Mouse (Mus musculus) heart, adult 2 months (tissue): ENCODE measurements at regions not wholly inside any gene's neighbourhood (a gene's known extent, or its start where the extent isn't known, plus 50 kb on each side); places are given as distances from the start of the nearest gene placed in this dataset.

Source experiments
- DNase-seq, 2 experiments: peaks; one replicate each; pipeline ENCODE4 v3.0.0; 2021
- H3K27ac ChIP-seq: fragments of 200-600 bp; 2 replicates; pipeline ENCODE4 v1.8.1; 2022
- H3K27me3 ChIP-seq: fragments of 200-500 bp; 2 replicates; pipeline ENCODE4 v1.6.1; 2012; ENCODE audit warnings: mild to moderate bottlenecking, low read length, inconsistent platforms, mixed read lengths; ENCODE audit not compliant: control insufficient read depth, insufficient read depth
- H3K36me3 ChIP-seq: fragments of 200-500 bp; 2 replicates; pipeline ENCODE4 v1.6.1; 2012; ENCODE audit warnings: low read length, inconsistent platforms; ENCODE audit not compliant: control insufficient read depth, insufficient read depth
- H3K4me1 ChIP-seq: fragments of 200-500 bp; 2 replicates; pipeline ENCODE4 v1.6.1; 2011; ENCODE audit warnings: low read length; ENCODE audit not compliant: control insufficient read depth, insufficient read depth
- H3K4me3 ChIP-seq: fragments of 200-600 bp; 2 replicates; pipeline ENCODE4 v1.8.1; 2022
- H3K79me2 ChIP-seq: fragments of 200-500 bp; replicated peaks from 2 replicates; pipeline ENCODE4 v1.6.1; 2012; ENCODE audit warnings: mild to moderate bottlenecking, inconsistent platforms, low read length, moderate library complexity, mixed read lengths; ENCODE audit not compliant: control insufficient read depth, insufficient read depth
- H3K9ac ChIP-seq: fragments of 200-500 bp; 2 replicates; pipeline ENCODE4 v1.6.1; 2012; ENCODE audit warnings: low read depth, mild to moderate bottlenecking, control low read depth, inconsistent platforms, low read length, mixed read lengths
- CTCF ChIP-seq: fragments of 200-600 bp; IDR thresholded peaks from 2 replicates; pipeline ENCODE4 v1.8.1; 2022; ENCODE audit warnings: antibody characterized with exemption, mild to moderate bottlenecking, moderate library complexity
- EP300 ChIP-seq: fragments of 200-500 bp; IDR thresholded peaks from 2 replicates; pipeline ENCODE4 v1.6.1; 2011; ENCODE audit warnings: low read depth, low read length, control low read depth; ENCODE audit not compliant: insufficient read depth
- POLR2A ChIP-seq: fragments of 200-500 bp; IDR thresholded peaks from 2 replicates; pipeline ENCODE4 v1.6.1; 2011; ENCODE audit warnings: mild to moderate bottlenecking, low read depth, low read length, control low read depth; ENCODE audit not compliant: insufficient read depth
- WGBS: fragments of 180-500 bp; shearing (Covaris S2); methylation state at CpG from one replicate; pipeline ENCODE4 v1.1.7; 2018; 5-methylcytosine and 5-hydroxymethylcytosine counted together
- intact Hi-C: fragments of 180-260 bp; cut with DNase I; formaldehyde crosslinking; loops from one replicate; pipeline ENCODE4 v1.15.1; 2025

GRCm38 (mm10) chr1:73418196-73418595 lies 402.5 kb upstream of the Tnp1 start:
- Histone ChIP-seq H3K79me2 (no peaks in the 10 kb centered on the region), H3K9ac (no peak overlapping the region), H3K27me3 (no peaks in the 10 kb centered on the region), H3K4me3 (no peak overlapping the region), H3K4me1 (no peaks in the 10 kb centered on the region), H3K27ac (no peak overlapping the region), H3K36me3 (no peaks in the 10 kb centered on the region)
- intact Hi-C loops = no loop called here
- TF ChIP-seq EP300 (no peak), CTCF (no peak), POLR2A (no peak)
- DNase-seq = no peak
- 85% methylated on average over 2 of the region's 2 CpGs for WGBS

- intact Hi-C loops = no loop called here
- no peak for DNase-seq
- 97% methylated on average over 2 of the region's 2 CpGs for WGBS
- Histone ChIP-seq H3K36me3 (no peaks in the 10 kb centered on the region), H3K27me3 (no peaks in the 10 kb centered on the region), H3K79me2 (no peaks in the 10 kb centered on the region), H3K4me3 (no peak overlapping the region), H3K27ac (no peak overlapping the region), H3K9ac (no peak overlapping the region), H3K4me1 (no peaks in the 10 kb centered on the region; the same call in 1 of the 2 replicates)
- TF ChIP-seq POLR2A (no peak), CTCF (no peak), EP300 (no peak)
Observed at GRCm38 (mm10) chr1:73411452-73411851, 395.7 kb upstream of the Tnp1 start.

DNA sequence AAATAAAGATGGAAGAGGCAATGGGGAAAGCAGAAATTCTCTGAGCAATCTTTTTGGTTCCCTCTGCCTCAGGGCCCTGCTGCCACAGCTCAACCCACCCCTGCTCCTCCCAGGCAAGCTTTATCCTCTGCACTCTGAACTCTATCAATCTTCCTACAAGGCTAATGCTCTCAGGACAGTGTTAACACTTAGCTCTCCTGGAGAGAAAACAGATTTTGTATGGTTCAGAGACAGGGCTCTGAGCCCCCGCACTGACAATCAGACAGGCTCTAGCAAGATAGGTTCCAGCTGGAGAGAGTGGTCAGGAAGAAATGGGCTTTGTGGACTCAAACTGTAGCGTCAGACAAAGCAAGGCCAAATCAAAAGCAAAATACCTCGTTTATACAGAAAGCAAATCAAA lies 383.5 kb upstream of the Tnp1 start:
- no peak for TF ChIP-seq POLR2A
- no peak for TF ChIP-seq CTCF
- TF ChIP-seq EP300 = no peak
- WGBS = 72% methylated on average over 3 of the region's 3 CpGs
- Histone ChIP-seq H3K27me3 (no peaks in the 10 kb centered on the region), H3K27ac (no peak overlapping the region), H3K36me3 (no peaks in the 10 kb centered on the region), H3K4me3 (no peak overlapping the region), H3K9ac (no peak overlapping the region), H3K4me1 (no peaks in the 10 kb centered on the region), H3K79me2 (no peaks in the 10 kb centered on the region)
- intact Hi-C loops = no loop called here
- DNase-seq = no peak

DNA sequence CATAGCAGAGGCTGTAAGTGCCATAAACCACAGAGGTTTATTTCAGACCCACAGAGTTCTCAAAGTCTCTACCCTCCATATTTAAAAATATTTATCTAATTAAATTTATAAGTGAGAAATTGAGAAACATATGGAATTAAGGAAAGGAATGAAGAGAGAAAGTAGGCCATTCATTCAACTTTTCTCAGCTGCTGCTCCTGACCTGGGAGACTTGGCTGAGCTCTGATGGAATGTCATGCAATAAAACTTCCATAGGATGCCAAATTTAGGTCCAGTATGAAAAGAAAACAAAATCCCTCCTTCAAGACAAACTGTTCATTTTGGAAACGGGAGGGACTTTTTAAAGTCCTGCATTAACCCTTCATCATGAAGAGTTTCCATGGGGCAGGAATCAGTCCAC lies 379.3 kb upstream of the Tnp1 start:
- TF ChIP-seq CTCF (no peak), POLR2A (no peak), EP300 (no peak)
- no peaks in the 10 kb centered on the region for H3K79me2 ChIP-seq
- H3K4me3 ChIP-seq = no peak overlapping the region
- H3K36me3 ChIP-seq = no peaks in the 10 kb centered on the region
- WGBS = 36% methylated on average over 1 of the region's 1 CpGs
- H3K9ac ChIP-seq = no peak overlapping the region
- intact Hi-C loops = no loop called here
- H3K4me1 ChIP-seq = no peaks in the 10 kb centered on the region
- H3K27ac ChIP-seq = no peak overlapping the region
- H3K27me3 ChIP-seq = no peaks in the 10 kb centered on the region
- no peak for DNase-seq

DNA sequence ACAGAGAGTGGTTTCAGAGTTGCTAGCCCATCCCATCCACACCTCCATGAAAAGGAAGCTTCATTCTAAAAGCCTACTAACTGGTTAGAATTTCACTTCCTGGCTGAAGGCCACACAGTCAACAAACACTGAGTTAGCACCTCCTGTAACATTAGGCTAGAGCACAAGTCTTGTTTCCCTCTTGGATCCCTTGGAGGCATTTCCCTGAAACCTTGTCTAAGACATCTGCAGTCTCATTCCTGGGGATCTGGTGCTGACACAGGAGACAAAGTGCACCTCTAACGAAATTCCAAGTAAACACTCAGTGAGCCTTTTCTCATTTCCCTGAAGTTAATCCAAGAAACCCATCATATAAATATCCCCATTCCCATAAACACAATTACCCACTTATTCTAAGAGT lies 378.8 kb upstream of the Tnp1 start:
- Histone ChIP-seq H3K27ac (no peak overlapping the region), H3K9ac (no peak overlapping the region), H3K4me1 (no peaks in the 10 kb centered on the region), H3K27me3 (no peaks in the 10 kb centered on the region), H3K4me3 (no peak overlapping the region), H3K79me2 (no peaks in the 10 kb centered on the region), H3K36me3 (no peaks in the 10 kb centered on the region)
- DNase-seq = no peak
- intact Hi-C loops = no loop called here
- TF ChIP-seq POLR2A = no peak
- no peak for TF ChIP-seq CTCF
- no peak for TF ChIP-seq EP300
- 74% methylated on average over 1 of the region's 1 CpGs for WGBS

- Histone ChIP-seq H3K4me3 (no peak overlapping the region), H3K4me1 (no peaks in the 10 kb centered on the region), H3K79me2 (no peaks in the 10 kb centered on the region), H3K9ac (no peak overlapping the region), H3K36me3 (no peaks in the 10 kb centered on the region), H3K27ac (no peak overlapping the region), H3K27me3 (no peaks in the 10 kb centered on the region)
- intact Hi-C loops = no loop called here
- WGBS = 58% methylated on average over 10 of the region's 10 CpGs
- no peak for DNase-seq
- no peak for TF ChIP-seq POLR2A
- no peak for TF ChIP-seq EP300
- TF ChIP-seq CTCF = no peak
Observed at GRCm38 (mm10) chr1:73392077-73392476, 376.4 kb upstream of the Tnp1 start.
